Mouse (Mus musculus) E14TG2a.4 (cell line): ENCODE results near the gene Ppp1r16b.

ENCODE experiments used
- CTCF ChIP-seq: conservative IDR thresholded peaks from 2 replicates; pipeline ENCODE4 v1.5.1; 2014; ENCODE audit warnings: low read length
- NANOG ChIP-seq: IDR thresholded peaks from 2 replicates; pipeline ENCODE4 v1.6.1; 2014; ENCODE audit warnings: borderline replicate concordance, low read length, mixed read lengths
- POU5F1 ChIP-seq: IDR thresholded peaks from 2 replicates; pipeline ENCODE4 v1.6.1; 2014; ENCODE audit warnings: low read length, borderline replicate concordance

- TF ChIP-seq CTCF (no peak), POU5F1 (no peak), NANOG (no peak)
Measured at GRCm38 (mm10) chr2:158689640-158690039, 24.4 kb downstream of the Ppp1r16b start.
